Mouse (Mus musculus) MEL (cell line): ENCODE results near the gene Etv4. TPM values are rescaled to one million over a fixed set of nuclear protein-coding genes. Genes with fewer than 3 reads are reported as not detected.

Experiments
- DNase-seq: peaks from one replicate; pipeline ENCODE4 v3.0.0; 2011; ENCODE audit warnings: low read depth, low spot score
- H3K27ac ChIP-seq: 2 replicates; pipeline ENCODE4 v1.5.1; 2012; ENCODE audit warnings: low read depth, mild to moderate bottlenecking, control low read depth, low read length, moderate library complexity; ENCODE audit not compliant: control insufficient read depth
- H3K27me3 ChIP-seq, 2 experiments: fragments of 150-350 bp in 1 of 2; sonication (generic) in 1 of 2; 2 replicates each; pipeline ENCODE4 v1.6.1; 2012; ENCODE audit warnings: low read length in 2 of 2, mild to moderate bottlenecking in 2 of 2, improper control_type of control experiment in 1 of 2, moderate library complexity in 1 of 2; ENCODE audit not compliant: insufficient read depth in 2 of 2, control insufficient read depth in 1 of 2
- H3K36me3 ChIP-seq, 2 experiments: 2 replicates each; pipeline ENCODE4 v1.6.1; 2012 to 2014; ENCODE audit warnings: low read length in 2 of 2, improper control_type of control experiment in 1 of 2, inconsistent platforms in 1 of 2, mild to moderate bottlenecking in 1 of 2; ENCODE audit not compliant: insufficient read depth in 2 of 2, control insufficient read depth in 1 of 2
- H3K4me1 ChIP-seq, 2 experiments: fragments of 150-350 bp in 1 of 2; sonication (generic) in 1 of 2; 2 replicates each; pipeline ENCODE4 v1.6.1; 2012; ENCODE audit warnings: low read length in 2 of 2, improper control_type of control experiment in 1 of 2, mild to moderate bottlenecking in 1 of 2; ENCODE audit not compliant: insufficient read depth in 2 of 2, control insufficient read depth in 1 of 2
- H3K4me3 ChIP-seq, 2 experiments: fragments of 150-350 bp in 1 of 2; sonication (generic) in 1 of 2; 2 replicates each; pipeline ENCODE4 v1.5.1; 2012; ENCODE audit warnings: low read depth in 2 of 2, low read length in 2 of 2, mild to moderate bottlenecking in 2 of 2, moderate library complexity in 2 of 2, control low read depth in 1 of 2, improper control_type of control experiment in 1 of 2; ENCODE audit not compliant: control insufficient read depth in 1 of 2, insufficient read depth in 1 of 2
- H3K79me2 ChIP-seq: 2 replicates; pipeline ENCODE4 v1.6.1; 2012; ENCODE audit warnings: mild to moderate bottlenecking, low read length, moderate library complexity; ENCODE audit not compliant: control insufficient read depth, poor library complexity, insufficient read depth
- H3K9ac ChIP-seq: 2 replicates; pipeline ENCODE4 v1.6.1; 2012; ENCODE audit warnings: low read depth, mild to moderate bottlenecking, control low read depth, low read length, moderate library complexity; ENCODE audit not compliant: control insufficient read depth, poor library complexity, severe bottlenecking
- H3K9me3 ChIP-seq: fragments of 150-350 bp; sonication (generic); replicated peaks from 2 replicates; pipeline ENCODE4 v1.6.1; 2012; ENCODE audit warnings: mild to moderate bottlenecking, low read length, improper control_type of control experiment, moderate library complexity; ENCODE audit not compliant: insufficient read depth
- E2F4 ChIP-seq: IDR thresholded peaks from 2 replicates; pipeline ENCODE4 v1.6.1; 2011; ENCODE audit warnings: low read depth, low read length, improper control_type of control experiment, borderline replicate concordance
- EP300 ChIP-seq, 2 experiments: IDR thresholded peaks; 2 replicates each; pipeline ENCODE4 v1.6.1; 2011; ENCODE audit warnings: improper control_type of control experiment in 2 of 2, low read length in 2 of 2, low read depth in 1 of 2, mild to moderate bottlenecking in 1 of 2
- ETS1 ChIP-seq: IDR thresholded peaks from 2 replicates; pipeline ENCODE4 v1.6.1; 2012; ENCODE audit warnings: low read depth, mild to moderate bottlenecking, inconsistent platforms, low read length, improper control_type of control experiment, moderate library complexity
- JUND ChIP-seq: IDR thresholded peaks from 2 replicates; pipeline ENCODE4 v1.6.1; 2011; ENCODE audit warnings: low read depth, mild to moderate bottlenecking, improper control_type of control experiment, low read length
- KAT2A ChIP-seq: conservative IDR thresholded peaks from 2 replicates; pipeline ENCODE4 v1.6.1; 2012; ENCODE audit warnings: low read depth, low read length, improper control_type of control experiment, inconsistent platforms
- MAX ChIP-seq: IDR thresholded peaks from 2 replicates; pipeline ENCODE4 v1.6.1; 2011; ENCODE audit warnings: low read length, improper control_type of control experiment
- MEF2A ChIP-seq: IDR thresholded peaks from 2 replicates; pipeline ENCODE4 v1.6.1; 2014; ENCODE audit warnings: low read depth, mild to moderate bottlenecking, inconsistent platforms, low read length, improper control_type of control experiment; ENCODE audit not compliant: poor library complexity, insufficient replicate concordance, severe bottlenecking; ENCODE audit errors: extremely low read depth
- MYB ChIP-seq: IDR thresholded peaks from 2 replicates; pipeline ENCODE4 v1.6.1; 2011; ENCODE audit warnings: mild to moderate bottlenecking, low read depth, low read length, improper control_type of control experiment
- NRF1 ChIP-seq: IDR thresholded peaks from 2 replicates; pipeline ENCODE4 v1.6.1; 2014; ENCODE audit warnings: low read depth, mild to moderate bottlenecking, inconsistent platforms, low read length, improper control_type of control experiment, moderate library complexity; ENCODE audit not compliant: poor library complexity, insufficient read depth, severe bottlenecking
- POLR2A ChIP-seq, 2 experiments: IDR thresholded peaks; 2 replicates each; pipeline ENCODE4 v1.6.1; 2011 to 2012; ENCODE audit warnings: low read length in 2 of 2, mild to moderate bottlenecking in 2 of 2, control low read depth in 1 of 2, improper control_type of control experiment in 1 of 2, low read depth in 1 of 2, moderate library complexity in 1 of 2; ENCODE audit not compliant: control insufficient read depth in 1 of 2, insufficient read depth in 1 of 2, poor library complexity in 1 of 2
- POLR2AphosphoS2 ChIP-seq: IDR thresholded peaks from 2 replicates; pipeline ENCODE4 v1.6.1; 2011; ENCODE audit warnings: low read length, improper control_type of control experiment
- RAD21 ChIP-seq: IDR thresholded peaks from 2 replicates; pipeline ENCODE4 v1.6.1; 2011; ENCODE audit warnings: mild to moderate bottlenecking, low read depth, low read length, improper control_type of control experiment
- SIN3A ChIP-seq: IDR thresholded peaks from 2 replicates; pipeline ENCODE4 v1.6.1; 2012; ENCODE audit warnings: low read length, improper control_type of control experiment, inconsistent platforms
- SMC3 ChIP-seq: IDR thresholded peaks from 2 replicates; pipeline ENCODE4 v1.6.1; 2011; ENCODE audit warnings: low read depth, low read length, improper control_type of control experiment
- UBTF ChIP-seq: IDR thresholded peaks from 2 replicates; pipeline ENCODE4 v1.6.1; 2012; ENCODE audit warnings: low read depth, mild to moderate bottlenecking, inconsistent platforms, low read length, improper control_type of control experiment, moderate library complexity, borderline replicate concordance; ENCODE audit not compliant: insufficient read depth
- USF1 ChIP-seq: IDR thresholded peaks from 2 replicates; pipeline ENCODE4 v1.6.1; 2014; ENCODE audit warnings: low read depth, mild to moderate bottlenecking, inconsistent platforms, low read length, improper control_type of control experiment, moderate library complexity
- USF2 ChIP-seq, 2 experiments: IDR thresholded peaks; 2 replicates each; pipeline ENCODE4 v1.6.1; 2011 to 2012; ENCODE audit warnings: improper control_type of control experiment in 2 of 2, low read length in 2 of 2, borderline replicate concordance in 1 of 2, inconsistent platforms in 1 of 2, low read depth in 1 of 2, mild to moderate bottlenecking in 1 of 2; ENCODE audit not compliant: insufficient read depth in 1 of 2
- ZC3H11A ChIP-seq: IDR thresholded peaks from 2 replicates; pipeline ENCODE4 v1.6.1; 2012; ENCODE audit warnings: low read depth, mild to moderate bottlenecking, inconsistent platforms, low read length, improper control_type of control experiment
- ZMIZ1 ChIP-seq: IDR thresholded peaks from 2 replicates; pipeline ENCODE4 v1.6.1; 2012; ENCODE audit warnings: low read depth, mild to moderate bottlenecking, inconsistent platforms, low read length, improper control_type of control experiment, moderate library complexity
- polyA plus RNA-seq, 2 experiments: library from polyadenylated mRNA; stranded (reverse) in 1 of 2; unstranded in 1 of 2; fragments of >175 nt in 1 of 2; fragments of >200 nt in 1 of 2; gene quantifications; 2 replicates each; pipeline versions ENCODE4 v1.2.1 to v1.2.4; 2012; ENCODE audit warnings: low replicate concordance in 2 of 2, low read depth in 1 of 2; ENCODE audit not compliant: insufficient read length in 2 of 2, insufficient read depth in 1 of 2, missing spikeins in 1 of 2
- total RNA-seq: library from RNA; depleted of rRNA; stranded (reverse); fragments of 300-350 nt; gene quantifications from 2 replicates; pipeline ENCODE4 v1.2.3, GENCODE M21; 2012

The Etv4 gene
- total and polyA plus RNA-seq, 3 experiments, result 16.5 to 22.1 TPM; not detected in 1

DNA sequence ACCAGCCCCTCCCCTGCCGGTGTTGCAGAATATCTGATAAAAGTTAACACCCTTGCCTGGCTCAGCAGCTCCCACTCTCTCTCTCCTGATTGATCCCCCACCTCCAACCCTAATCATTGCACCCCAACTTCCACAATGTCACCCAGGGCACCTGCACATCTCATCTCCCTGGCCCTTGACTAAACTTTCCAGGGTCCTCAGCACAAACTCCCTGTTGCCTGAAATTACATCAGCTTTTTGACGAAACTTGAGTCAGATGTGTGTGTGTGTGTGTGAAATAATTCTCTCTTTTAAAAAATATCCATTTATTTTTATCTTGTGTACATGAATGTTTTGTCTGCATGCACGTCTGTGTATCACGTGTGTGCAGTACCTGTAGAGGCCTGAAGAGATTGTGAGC lies 43.5 kb upstream of the Etv4 start:
- no peaks in the 10 kb centered on the region for H3K36me3 ChIP-seq
- H3K4me1 ChIP-seq, result no peaks in the 10 kb centered on the region
- H3K9me3 ChIP-seq, result no peaks in the 10 kb centered on the region
- no peak for DNase-seq
- H3K79me2 ChIP-seq, result no peaks in the 10 kb centered on the region
- H3K4me3 ChIP-seq, result no peak overlapping the region
- no peak for TF ChIP-seq MAX
- TF ChIP-seq SIN3A, result no peak
- TF ChIP-seq MEF2A, result no peak
- no peak for TF ChIP-seq ZC3H11A
- TF ChIP-seq RAD21, result no peak
- TF ChIP-seq JUND, result no peak
- no peak overlapping the region for H3K27ac ChIP-seq
- peaks cover 10 to 19% of the 10 kb centered on the region in 2 experiments for H3K27me3 ChIP-seq
- no peak overlapping the region for H3K9ac ChIP-seq

DNA sequence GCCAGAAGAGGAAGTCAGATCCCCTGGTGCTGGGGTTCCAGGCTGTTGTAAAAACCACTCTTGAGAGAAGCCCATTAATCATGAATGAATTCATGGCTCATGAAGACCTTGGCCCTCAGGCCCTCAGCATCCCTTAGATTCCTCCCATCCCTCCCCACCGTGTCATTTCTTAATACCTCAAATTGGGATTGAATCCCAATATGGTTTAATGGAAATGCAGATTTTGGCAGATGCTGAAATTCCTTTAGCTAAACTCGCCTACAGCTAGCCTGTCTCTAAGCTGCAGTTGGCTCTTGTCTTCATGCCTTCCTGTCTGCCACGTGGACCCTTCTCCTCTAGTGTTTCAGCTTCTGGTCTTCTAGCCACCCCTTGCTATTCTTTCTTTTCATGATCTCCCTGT lies 38.0 kb upstream of the Etv4 start:
- no peak overlapping the region for H3K9ac ChIP-seq
- DNase-seq, result no peak
- H3K27me3 ChIP-seq, result peaks cover 10 to 17% of the 10 kb centered on the region in 2 experiments
- TF ChIP-seq KAT2A (no peak), E2F4 (no peak), SIN3A (no peak), POLR2A (IDR thresholded peaks at IDR 0.05; ENCODE audit: control insufficient read depth in 1 of 2, insufficient read depth in 1 of 2, low read depth in 1 of 2, low read length in 2 of 2, poor library complexity in 1 of 2) (no peak), JUND (no peak), POLR2AphosphoS2 (no peak), MAX (no peak), ETS1 (no peak), NRF1 (no peak), ZMIZ1 (no peak), MYB (no peak), USF1 (no peak), UBTF (no peak), SMC3 (no peak), RAD21 (no peak), EP300 (IDR thresholded peaks at IDR 0.05; ENCODE audit: low read depth in 1 of 2, low read length in 2 of 2) (no peak), USF2 (IDR thresholded peaks at IDR 0.05; ENCODE audit: borderline replicate concordance in 1 of 2, insufficient read depth in 1 of 2, low read depth in 1 of 2, low read length in 2 of 2) (no peak)
- no peaks in the 10 kb centered on the region for H3K36me3 ChIP-seq
- no peaks in the 10 kb centered on the region for H3K4me1 ChIP-seq
- H3K9me3 ChIP-seq, result no peaks in the 10 kb centered on the region
- no peaks in the 10 kb centered on the region for H3K79me2 ChIP-seq
- H3K27ac ChIP-seq, result no peak overlapping the region
- H3K4me3 ChIP-seq, result no peak overlapping the region
